Mouse (Mus musculus): ENCODE results near the gene Tnc. TPM values are rescaled to one million over a fixed set of nuclear protein-coding genes. Genes with fewer than 3 reads are reported as not detected.

Gene Tnc
- polyA plus RNA-seq, 1 experiment from 2014 or later, result 38.7 TPM

GRCm38 (mm10) chr4:64002168-64002567, 44.6 kb downstream of the Tnc start:
- DNase-seq (ENCODE audit: low spot score), result no peak
- Histone ChIP-seq H3K4me2 (replicated peaks; ENCODE audit: low read depth, low read length) (no peak overlapping the region), H3K27me3 (replicated peaks; ENCODE audit: insufficient read depth, low read length) (no peaks in the 10 kb centered on the region), H3K4me1 (ENCODE audit: insufficient read depth, low read depth, low read length) (no peaks in the 10 kb centered on the region), H3K27ac (ENCODE audit: low read length) (no peak overlapping the region), H3K9ac (replicated peaks; ENCODE audit: low read depth) (no peak overlapping the region), H3K4me3 (ENCODE audit: low read depth, low read length) (no peak overlapping the region), H3K36me3 (ENCODE audit: insufficient read depth, low read length) (no peaks in the 10 kb centered on the region), H3K9me3 (ENCODE audit: low read length) (no peaks in the 10 kb centered on the region)
- 50% methylated on average over 2 of the region's 2 CpGs for WGBS
- ATAC-seq, result no peak
- TF ChIP-seq CTCF (IDR thresholded peaks at IDR 0.05), result no peak
- no peak for TF ChIP-seq EP300 (IDR thresholded peaks at IDR 0.05)

GRCm38 (mm10) chr4:64000788-64001187, 46.0 kb downstream of the Tnc start:
- no peaks in the 10 kb centered on the region for H3K9me3 ChIP-seq (ENCODE audit: low read length)
- H3K27me3 ChIP-seq (replicated peaks; ENCODE audit: insufficient read depth, low read length), result no peaks in the 10 kb centered on the region
- no peak overlapping the region for H3K9ac ChIP-seq (replicated peaks; ENCODE audit: low read depth)
- no peak for ATAC-seq
- WGBS, result 55% methylated on average over 3 of the region's 3 CpGs
- H3K4me3 ChIP-seq (ENCODE audit: low read depth, low read length), result no peak overlapping the region
- no peak overlapping the region for H3K27ac ChIP-seq (ENCODE audit: low read length)
- no peaks in the 10 kb centered on the region for H3K36me3 ChIP-seq (ENCODE audit: insufficient read depth, low read length)
- no peaks in the 10 kb centered on the region for H3K4me1 ChIP-seq (ENCODE audit: insufficient read depth, low read depth, low read length)
- H3K4me2 ChIP-seq (replicated peaks; ENCODE audit: low read depth, low read length), result no peak overlapping the region
- TF ChIP-seq EP300 (IDR thresholded peaks at IDR 0.05), result no peak
- TF ChIP-seq CTCF (IDR thresholded peaks at IDR 0.05), result no peak
- DNase-seq (ENCODE audit: low spot score), result no peak

- H3K9ac ChIP-seq (replicated peaks; ENCODE audit: low read depth), result no peak overlapping the region
- H3K4me2 ChIP-seq (replicated peaks; ENCODE audit: low read depth, low read length), result no peak overlapping the region
- H3K27me3 ChIP-seq (replicated peaks; ENCODE audit: insufficient read depth, low read length), result no peaks in the 10 kb centered on the region
- 39% methylated on average over 4 of the region's 4 CpGs for WGBS
- no peaks in the 10 kb centered on the region for H3K4me1 ChIP-seq (ENCODE audit: insufficient read depth, low read depth, low read length)
- no peaks in the 10 kb centered on the region for H3K9me3 ChIP-seq (ENCODE audit: low read length)
- H3K36me3 ChIP-seq (ENCODE audit: insufficient read depth, low read length), result no peaks in the 10 kb centered on the region
- no peak for DNase-seq (ENCODE audit: low spot score)
- H3K27ac ChIP-seq (ENCODE audit: low read length), result no peak overlapping the region
- no peak overlapping the region for H3K4me3 ChIP-seq (ENCODE audit: low read depth, low read length)
- ATAC-seq, result no peak
- TF ChIP-seq EP300 (IDR thresholded peaks at IDR 0.05) (no peak), CTCF (IDR thresholded peaks at IDR 0.05) (no peak)
Observed at GRCm38 (mm10) chr4:64000293-64000692, 46.5 kb downstream of the Tnc start.

GRCm38 (mm10) chr4:63993462-63994113, 53.2 kb downstream of the Tnc start:
- Histone ChIP-seq H3K4me3 (ENCODE audit: low read depth, low read length) (no peak overlapping the region), H3K9ac (replicated peaks; ENCODE audit: low read depth) (no peak overlapping the region), H3K4me1 (ENCODE audit: insufficient read depth, low read depth, low read length) (no peaks in the 10 kb centered on the region), H3K27ac (ENCODE audit: low read length) (no peak overlapping the region), H3K27me3 (replicated peaks; ENCODE audit: insufficient read depth, low read length) (no peaks in the 10 kb centered on the region), H3K4me2 (replicated peaks; ENCODE audit: low read depth, low read length) (no peak overlapping the region), H3K36me3 (ENCODE audit: insufficient read depth, low read length) (no peaks in the 10 kb centered on the region), H3K9me3 (ENCODE audit: low read length) (no peaks in the 10 kb centered on the region)
- peak; percentile 6 for DNase-seq (ENCODE audit: low spot score)
- 21% methylated on average over 2 of the region's 2 CpGs for WGBS
- TF ChIP-seq EP300 (IDR thresholded peaks at IDR 0.05) (no peak), CTCF (IDR thresholded peaks at IDR 0.05) (no peak)
- ATAC-seq, result no peak

- H3K9me3 ChIP-seq (ENCODE audit: low read length), result no peaks in the 10 kb centered on the region
- H3K4me3 ChIP-seq (ENCODE audit: low read depth, low read length), result no peak overlapping the region
- no peak for ATAC-seq
- H3K36me3 ChIP-seq (ENCODE audit: insufficient read depth, low read length), result no peaks in the 10 kb centered on the region
- no peak overlapping the region for H3K27ac ChIP-seq (ENCODE audit: low read length)
- H3K4me2 ChIP-seq (replicated peaks; ENCODE audit: low read depth, low read length), result no peak overlapping the region
- 68% methylated on average over 1 of the region's 1 CpGs for WGBS
- no peak for DNase-seq (ENCODE audit: low spot score)
- no peaks in the 10 kb centered on the region for H3K4me1 ChIP-seq (ENCODE audit: insufficient read depth, low read depth, low read length)
- H3K9ac ChIP-seq (replicated peaks; ENCODE audit: low read depth), result no peak overlapping the region
- no peaks in the 10 kb centered on the region for H3K27me3 ChIP-seq (replicated peaks; ENCODE audit: insufficient read depth, low read length)
- TF ChIP-seq CTCF (IDR thresholded peaks at IDR 0.05), result no peak
- TF ChIP-seq EP300 (IDR thresholded peaks at IDR 0.05), result no peak
Observed at GRCm38 (mm10) chr4:63990216-63990615, 56.6 kb downstream of the Tnc start.

GRCm38 (mm10) chr4:63988090-63988489, 58.7 kb downstream of the Tnc start:
- Histone ChIP-seq H3K9ac (replicated peaks; ENCODE audit: low read depth) (no peak overlapping the region), H3K4me1 (ENCODE audit: insufficient read depth, low read depth, low read length) (no peaks in the 10 kb centered on the region; the same call in 1 of the 2 replicates), H3K27ac (ENCODE audit: low read length) (no peak overlapping the region), H3K36me3 (ENCODE audit: insufficient read depth, low read length) (no peaks in the 10 kb centered on the region), H3K9me3 (ENCODE audit: low read length) (no peaks in the 10 kb centered on the region), H3K27me3 (replicated peaks; ENCODE audit: insufficient read depth, low read length) (no peaks in the 10 kb centered on the region), H3K4me3 (ENCODE audit: low read depth, low read length) (no peak overlapping the region), H3K4me2 (replicated peaks; ENCODE audit: low read depth, low read length) (no peak overlapping the region)
- DNase-seq (ENCODE audit: low spot score) (no peak), ATAC-seq (no peak)
- 90% methylated on average over 5 of the region's 5 CpGs for WGBS
- no peak for TF ChIP-seq EP300 (IDR thresholded peaks at IDR 0.05)
- no peak for TF ChIP-seq CTCF (IDR thresholded peaks at IDR 0.05)

Measured in lung, postnatal 0 days (tissue).